Mouse (Mus musculus): ENCODE measurements around the gene Arhgef28.

Gene Arhgef28

DNA sequence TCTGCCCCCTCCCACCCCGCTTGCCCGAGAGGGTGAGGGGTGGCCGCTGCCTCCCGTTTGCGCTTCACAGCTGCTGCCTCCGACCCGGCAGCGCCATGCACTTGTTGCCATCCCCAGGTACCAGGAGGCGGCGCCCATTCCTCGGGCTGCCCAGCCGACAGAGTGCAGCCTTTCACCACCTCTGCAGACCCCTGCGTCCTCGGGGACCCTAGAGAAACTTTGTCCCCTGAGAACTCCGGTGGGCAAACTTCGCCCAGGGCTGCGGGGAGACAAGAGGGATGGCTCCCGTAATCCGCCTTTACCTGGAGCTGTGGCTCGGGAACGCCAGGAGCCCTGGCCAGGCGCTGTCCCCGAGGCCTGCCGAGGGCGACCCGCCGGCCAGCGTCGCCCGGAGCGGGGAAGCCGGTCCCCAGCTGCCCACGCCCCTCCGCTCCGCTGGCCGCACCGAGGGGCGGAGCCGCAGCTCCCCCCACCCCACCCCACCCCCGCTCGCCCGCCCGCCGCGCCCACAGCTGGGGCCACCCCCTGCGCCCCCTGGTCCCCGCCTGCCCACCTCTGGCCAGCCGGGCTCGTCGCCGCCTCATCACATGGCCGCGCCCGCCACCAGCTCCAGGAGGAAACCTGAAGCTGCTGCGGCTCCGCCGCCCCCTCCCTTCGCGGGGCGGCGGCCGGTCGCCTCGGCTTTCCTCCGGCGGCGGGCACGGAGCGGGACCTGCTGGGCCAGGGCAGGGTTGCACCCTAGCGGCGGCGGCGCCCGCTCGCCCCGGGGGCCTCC, at the start of gene Arhgef28:
Gene Arhgef28 (minus strand): TSS at position 669 of the 775 bp plus-strand sequence.
- peak; percentile 83 for DNase-seq

DNA sequence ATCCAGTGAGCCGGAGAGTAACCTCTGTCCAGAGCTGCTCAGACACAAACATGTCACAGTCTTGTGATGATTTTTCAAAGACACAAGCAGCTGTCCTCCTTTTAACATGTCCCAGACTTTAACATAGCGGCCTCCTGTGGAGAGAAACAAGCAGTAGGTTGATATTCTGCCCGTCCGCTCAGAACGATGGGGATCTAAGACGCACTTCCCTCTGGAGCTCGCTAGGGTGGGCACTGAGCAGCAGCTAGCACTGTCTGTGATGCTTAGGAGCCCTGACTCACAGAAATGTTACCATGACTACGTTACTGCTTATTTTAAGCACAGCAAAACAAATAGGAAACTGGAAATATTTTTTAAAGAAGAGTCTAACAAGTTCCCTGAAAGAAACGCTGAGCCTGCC, 48.7 kb upstream of the Arhgef28 start:
- DNase-seq = no peak

DNA sequence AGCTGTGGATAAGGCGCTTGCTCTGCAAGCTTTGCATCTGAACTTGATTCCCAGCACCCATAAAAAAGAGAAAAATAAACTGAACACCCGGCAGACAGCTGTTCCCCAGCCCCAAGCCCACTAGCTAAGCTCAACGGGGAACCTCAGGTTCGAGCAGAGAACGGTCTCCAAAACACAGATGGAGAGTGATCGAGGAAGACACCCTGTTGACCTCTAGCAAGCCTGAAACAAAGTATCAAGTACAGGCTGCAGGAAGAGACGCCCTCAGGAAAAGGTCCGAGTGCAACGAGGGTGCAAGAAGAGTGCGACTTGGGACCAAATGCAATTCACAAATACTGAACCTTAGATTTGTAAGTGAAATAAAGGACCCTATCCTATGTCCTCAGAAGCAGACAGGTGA, 43.4 kb upstream of the Arhgef28 start:
- no peak for DNase-seq

DNA sequence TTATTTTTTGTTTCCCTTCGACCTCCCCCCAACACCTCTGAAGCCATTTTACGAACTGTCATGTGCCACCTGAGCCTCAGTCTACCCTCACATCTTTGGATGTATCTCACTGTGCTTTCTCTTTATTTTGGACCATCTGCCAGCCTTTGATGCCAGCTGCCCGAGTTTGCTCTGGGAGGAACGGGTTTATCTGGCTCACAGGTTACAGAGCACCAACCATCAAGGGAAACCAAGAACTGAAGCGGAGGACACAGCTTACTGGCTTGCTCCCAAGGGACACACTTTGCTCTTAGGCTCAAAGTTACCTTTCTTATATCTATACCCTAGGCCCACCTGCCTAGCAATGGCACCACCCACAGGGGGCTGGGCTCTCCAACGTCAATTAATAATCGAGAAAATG, 39.1 kb upstream of the Arhgef28 start:
- no peak for DNase-seq

DNA sequence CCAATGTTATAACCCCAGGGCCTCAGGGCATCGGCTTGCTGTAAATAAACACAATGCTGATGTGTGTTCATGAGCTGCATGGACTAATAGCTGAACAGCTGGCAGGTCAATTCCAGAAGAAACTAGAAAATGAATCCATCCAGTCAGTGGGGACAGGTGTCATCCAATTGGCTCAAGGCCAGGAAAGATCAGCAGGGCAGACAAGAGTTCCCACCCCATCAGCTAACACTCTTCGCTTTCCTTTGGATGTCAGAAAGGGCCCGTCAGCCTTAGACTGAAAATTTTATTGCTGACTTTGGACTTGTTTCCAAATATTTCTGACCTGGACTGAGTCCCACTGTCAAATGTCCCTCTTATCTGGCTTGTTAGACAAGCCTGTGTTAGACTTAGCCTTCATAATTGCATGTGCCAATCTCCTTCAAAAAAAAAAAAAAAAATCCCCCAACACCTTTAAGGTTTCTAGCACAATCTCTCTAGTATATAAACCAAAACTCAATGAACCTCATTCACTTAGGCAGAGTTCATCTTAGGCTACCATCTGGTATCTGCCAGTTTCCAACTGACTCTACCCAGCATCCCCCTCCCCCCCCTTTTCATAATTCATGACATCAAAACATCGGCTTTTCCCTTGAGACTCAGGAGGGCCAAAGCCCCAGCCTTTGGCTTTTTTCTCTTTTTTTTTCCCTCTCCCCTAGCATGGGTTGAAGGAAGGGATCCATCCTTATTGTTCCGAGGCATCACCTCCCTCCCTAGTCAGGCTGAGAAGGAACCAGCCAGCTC, 38.5 kb upstream of the Arhgef28 start:
- peak; percentile 32 for DNase-seq

DNA sequence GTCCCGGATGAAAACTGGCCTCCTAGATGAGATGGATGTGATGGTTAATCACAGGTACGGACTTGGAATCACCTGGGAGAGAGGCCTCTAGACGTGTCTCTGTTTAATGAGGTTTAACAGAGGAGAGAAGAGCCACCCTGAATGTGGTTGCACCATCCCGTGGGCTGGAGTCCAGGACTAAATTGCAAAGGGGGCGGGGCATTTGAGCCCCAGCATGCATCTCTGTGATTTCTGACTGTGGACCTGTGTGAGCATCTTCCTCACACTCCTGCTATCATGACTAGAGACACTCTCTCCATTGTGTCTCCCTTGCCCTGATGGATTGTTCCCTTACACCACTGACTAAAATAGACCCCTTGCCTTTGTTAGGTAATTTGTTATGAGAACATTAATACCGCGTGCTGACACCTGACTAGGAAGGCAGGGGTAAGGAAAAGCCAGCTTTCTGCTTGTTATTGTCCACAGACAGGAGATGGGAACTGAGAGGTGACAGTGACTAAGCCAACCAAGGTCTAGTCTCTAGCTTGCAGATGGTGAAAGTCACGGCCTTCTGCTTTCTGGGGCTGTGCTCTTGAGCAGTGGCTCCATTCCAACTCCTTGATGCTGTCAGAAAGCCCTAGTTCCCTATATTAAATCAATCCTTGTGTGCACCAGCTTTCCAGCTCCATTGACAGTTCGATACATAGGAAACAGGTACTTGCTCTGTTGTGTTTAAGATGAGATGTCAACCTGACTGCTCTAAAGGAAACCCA, 35.5 kb upstream of the Arhgef28 start:
- DNase-seq = no peak

DNA sequence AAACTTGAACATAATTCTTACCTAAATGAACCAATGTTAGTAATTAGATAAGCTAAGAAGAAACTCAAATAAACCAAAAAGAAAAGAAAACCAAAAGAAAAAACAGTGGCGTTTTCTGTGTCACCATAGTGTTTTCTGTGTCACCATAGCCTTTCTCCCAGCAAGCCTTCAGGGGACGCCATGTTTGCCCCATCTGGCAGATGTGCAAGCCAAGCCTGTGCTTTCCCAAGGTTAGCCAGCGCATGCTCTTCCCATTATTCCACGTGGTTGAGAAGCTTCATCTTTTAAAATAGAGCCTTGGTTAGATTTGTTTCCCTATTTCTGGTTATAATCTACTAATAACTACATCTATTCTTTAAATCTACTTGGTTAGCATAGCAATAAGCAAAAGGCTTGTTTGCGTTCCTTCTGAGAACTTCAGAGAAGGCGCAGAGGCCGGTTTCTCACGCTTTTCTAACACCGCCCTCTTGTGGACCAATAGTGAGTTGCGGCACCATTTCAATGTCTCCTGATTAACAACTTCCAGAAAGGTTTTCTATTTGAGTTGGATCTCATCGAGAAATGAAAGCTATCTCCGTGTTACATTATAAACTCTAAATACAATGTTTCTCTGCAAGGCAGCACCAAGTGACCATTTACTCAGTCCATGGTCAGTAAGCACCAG, 33.9 kb upstream of the Arhgef28 start:
- DNase-seq = peak; percentile 85

DNA sequence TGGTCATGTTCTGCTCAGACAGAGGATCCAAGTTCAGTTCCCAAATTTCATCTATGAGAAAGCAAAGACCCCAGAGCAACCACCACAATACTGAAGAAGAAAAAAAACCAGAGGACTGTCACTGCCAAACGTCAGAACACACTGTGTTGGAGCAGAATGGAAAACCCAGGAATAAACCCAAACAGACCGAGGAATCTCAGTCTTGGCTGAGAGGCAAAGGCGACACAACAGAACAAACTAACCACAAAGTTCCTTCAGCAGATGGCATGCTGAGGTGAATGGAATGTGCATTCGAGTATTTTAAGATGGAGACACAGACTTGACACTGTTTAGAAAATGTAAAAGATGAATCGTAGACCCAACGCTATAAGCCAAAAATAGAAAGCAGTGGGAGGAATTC, 29.2 kb upstream of the Arhgef28 start:
- no peak for DNase-seq

DNA sequence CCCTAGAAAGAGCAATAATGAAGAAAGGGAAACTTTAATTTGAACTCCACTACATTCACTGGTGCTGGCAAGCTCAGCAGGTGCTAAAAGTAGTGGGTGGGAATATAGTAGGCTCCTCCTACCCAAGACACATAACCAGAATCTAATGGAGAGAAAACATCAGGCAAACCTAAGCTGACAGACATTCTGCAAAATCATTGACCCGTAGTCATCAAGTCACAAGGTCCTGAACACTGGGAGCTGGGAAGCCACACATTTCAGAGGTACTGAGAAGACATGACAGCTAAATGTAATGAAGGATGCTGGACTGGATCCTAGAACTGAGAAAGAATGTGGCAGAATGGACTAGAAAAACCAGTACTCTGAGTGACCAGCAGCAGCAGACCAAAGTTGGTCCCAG, 24.3 kb upstream of the Arhgef28 start:
- no peak for DNase-seq

DNA sequence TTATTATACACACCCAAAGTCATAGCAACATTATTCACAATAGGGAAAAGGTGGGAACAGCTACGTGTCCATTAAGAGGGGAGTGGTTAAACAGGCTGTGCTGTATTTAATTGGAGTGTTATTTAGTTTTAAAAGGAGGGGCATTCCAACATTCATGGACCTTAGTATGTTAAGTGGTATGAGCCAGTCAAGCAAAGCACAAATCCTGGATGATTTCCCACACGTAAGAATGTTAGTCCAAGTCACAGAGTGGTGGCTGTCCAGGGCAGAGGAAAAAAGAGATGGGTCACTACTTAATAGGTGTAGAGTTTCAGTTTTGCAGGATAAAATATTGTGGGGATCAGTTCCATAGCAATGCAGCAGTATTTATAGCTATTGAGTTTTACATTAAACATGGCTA, 20.0 kb upstream of the Arhgef28 start:
- DNase-seq = no peak

DNA sequence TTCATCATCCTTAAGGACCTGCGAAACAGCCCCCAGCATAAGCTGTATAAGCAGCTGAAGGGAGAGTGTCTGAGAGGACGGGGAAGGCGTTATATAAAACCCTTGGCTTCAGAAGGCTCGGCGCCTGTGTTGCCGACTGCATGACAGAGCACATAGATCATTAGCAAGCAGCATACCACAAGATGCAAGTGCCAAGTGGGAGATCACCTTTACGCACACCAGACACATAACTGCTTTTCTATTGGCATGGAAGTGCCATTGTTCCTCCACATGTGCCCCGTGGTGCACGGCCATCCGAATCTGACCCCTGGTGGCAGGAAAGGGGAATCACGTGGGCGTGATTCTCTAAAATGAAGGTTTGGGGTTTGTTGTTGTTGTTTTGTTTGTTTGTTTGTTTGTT, 16.6 kb upstream of the Arhgef28 start:
- peak; percentile 61 for DNase-seq

DNA sequence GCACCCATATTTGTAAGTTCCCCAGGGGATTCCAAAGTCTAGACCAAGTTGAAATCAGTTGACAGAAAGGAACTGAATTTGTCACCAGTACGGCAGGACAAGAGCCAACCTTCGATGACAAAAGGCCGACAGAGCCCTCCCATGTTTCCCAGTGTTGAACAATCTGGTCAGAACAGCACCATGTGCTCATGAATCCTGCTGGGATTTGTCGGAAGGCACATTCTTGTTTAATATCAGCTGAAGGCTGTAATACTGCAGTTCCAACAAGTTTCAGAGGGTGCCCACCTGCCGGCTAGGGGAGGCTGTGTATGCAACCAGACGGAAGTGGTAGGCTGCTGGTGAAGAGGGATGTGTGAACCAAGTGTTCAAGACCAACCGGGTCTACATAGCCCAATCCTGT, 3.9 kb upstream of the Arhgef28 start:
- no peak for DNase-seq

DNA sequence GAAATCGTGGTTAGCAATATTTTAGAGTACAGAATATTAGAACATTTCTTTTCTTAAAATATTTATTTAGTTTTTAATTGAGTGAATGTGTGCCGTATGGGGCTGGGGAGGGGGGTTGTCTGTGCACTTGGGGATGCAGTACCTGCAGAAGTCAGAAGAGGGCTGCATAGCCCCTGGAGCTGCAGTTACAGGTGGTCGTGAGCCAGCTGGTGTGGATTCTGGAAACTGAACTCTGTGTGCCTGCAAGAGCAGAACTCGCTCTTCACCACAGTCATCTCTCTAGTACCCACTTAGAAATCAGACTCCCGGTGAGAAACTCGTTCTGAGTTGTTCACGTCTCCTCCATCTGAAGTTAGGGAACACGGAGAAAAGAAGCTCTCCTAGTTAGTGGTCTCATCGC, 2.6 kb upstream of the Arhgef28 start:
- peak; percentile 43 for DNase-seq

DNA sequence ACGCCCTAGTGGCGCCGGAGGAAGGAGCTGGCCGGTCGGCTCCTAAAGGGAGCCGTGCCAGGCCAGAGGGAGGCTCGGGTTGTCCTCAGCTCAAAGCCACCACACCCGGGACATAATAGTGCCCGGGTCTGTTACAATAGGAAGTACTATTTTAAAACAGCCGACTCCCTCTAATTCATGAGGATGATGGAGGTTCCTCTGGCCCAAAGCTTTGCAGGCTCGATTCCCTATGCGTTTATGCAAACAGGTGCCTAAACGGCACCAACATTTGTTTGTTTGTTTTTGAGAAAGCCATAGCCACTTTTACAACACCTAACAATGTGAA, 269 bp upstream of the Arhgef28 start:
- no peak for DNase-seq

DNA sequence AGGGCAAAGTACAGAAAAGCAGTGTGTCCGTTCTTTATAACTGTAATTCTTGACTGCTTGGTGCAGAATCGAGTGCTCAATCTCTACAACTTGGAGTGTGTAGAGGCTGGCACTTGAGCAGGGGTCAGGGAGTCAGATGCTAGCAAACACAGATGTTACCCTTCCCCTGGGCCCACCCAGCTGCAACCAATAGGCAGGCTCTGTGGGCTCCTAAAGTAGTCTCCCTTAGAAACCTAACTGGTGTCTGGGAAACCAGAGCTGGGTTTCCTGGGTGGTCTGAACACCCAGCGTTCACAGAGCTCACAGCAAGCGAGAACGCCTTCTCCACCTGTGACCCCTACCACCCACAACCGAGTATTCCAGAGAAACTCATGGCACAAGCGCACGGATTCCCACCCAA, 1.1 kb downstream of the Arhgef28 start:
- no peak for DNase-seq

DNA sequence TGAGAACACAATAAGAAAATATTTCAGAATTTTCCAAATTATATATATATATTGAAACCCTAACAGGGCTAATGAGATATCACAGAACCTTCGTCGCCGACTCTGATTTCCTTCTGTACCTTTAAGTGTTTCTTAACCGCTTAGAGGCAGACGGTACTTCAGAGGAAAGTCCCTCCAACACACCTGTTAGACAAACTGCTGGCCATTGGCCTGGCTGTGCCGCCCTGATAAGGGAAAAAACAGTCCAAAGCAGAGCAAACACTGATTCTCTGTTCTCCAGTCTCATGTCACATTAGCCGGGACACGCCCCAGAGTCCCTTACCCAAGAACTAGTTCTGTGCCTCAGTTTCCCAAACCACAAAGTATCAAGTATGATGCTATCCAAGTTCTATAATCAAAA, 1.9 kb downstream of the Arhgef28 start:
- no peak for DNase-seq

DNA sequence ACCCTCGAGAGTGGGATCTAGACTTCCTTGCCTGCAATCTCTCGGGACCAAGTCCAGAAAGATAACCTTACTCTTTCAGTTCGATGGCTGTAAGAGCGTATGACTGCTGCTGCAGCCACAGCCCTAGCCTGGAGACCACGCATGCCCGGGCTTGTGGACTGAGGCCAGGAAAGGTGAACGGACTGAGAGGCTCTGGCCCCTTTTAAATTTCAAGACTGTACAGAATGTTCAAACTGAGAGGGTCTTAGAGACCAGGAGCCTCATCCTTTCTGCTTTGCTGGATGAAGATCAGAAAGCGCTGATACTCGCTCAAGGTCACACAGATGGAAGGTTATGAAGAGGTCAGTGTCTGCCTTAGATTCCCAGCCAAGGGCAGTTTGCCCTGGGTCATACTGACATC, 4.8 kb downstream of the Arhgef28 start:
- no peak for DNase-seq

DNA sequence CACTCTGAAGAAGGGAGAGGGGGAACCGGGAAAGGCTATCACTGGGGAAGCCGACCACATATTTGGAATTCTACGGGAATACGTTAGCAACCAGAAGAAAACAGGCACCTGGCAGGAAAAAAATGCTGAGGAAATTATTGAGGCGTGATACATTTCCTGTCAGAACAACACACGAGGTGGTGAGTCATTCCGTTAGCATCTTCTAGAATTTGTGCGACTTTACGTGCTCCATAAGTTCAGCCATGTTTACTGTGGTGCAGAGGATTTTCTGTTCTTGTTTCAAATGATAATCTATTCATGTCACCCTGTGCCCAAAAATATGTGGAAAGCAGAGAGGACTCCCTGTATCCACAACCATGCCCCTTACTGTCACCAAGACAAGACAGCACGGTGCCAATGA, 13.6 kb downstream of the Arhgef28 start:
- DNase-seq = no peak

DNA sequence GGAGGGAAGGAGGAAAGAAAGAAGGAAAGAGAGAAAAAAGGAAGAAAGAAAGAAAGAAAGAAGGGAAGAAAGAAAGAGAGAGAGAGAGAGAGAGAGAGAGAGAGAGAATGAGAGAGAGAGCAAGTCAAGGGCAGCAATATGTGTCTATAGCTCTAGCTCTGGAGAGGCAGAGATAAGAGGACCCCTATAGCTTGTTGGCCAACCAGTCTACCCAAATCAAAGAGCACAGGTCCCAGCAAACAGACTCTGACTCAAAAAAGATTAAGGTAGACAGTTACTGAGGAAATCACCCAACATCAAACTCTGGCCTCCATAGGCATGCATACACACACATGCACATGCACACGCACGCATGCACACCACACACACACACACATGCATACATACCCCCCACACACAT, 17.7 kb downstream of the Arhgef28 start:
- no peak for DNase-seq

DNA sequence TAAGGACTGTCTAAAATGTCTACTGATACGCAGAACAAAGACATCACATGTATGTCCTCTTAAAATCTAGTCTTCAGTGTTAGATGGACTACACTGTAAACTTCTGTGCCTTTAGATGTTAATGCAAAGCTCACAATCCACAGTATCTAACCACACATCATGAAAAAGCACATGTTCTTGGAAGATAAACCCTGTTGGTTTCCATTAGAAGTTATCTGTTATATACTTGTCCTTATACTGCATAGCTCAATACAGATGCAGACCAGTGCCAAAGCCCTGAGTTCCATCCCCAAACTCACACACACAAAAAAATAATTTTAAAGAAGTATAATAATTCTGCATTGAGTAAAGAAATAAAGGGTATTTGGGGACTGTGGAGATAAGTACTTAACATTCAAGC, 18.3 kb downstream of the Arhgef28 start:
- no peak for DNase-seq

DNA sequence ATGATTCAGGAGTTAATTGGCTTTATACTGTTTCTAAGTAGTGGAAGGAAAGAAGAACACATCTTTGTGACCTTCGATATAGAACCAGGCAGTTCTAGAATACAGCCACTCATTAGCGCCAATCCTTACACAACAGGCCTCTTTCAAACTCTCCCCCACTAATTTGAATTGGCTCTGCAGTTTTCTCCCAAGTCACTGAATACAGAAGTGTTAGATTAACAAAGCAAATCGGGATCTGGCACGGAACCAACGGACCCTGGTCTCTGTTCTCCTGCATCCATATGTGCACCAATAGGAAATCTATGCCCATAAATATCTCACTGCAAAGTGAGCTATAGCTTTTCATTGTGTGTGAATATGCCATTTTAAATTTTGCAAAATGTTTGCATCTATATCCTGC, 20.1 kb downstream of the Arhgef28 start:
- DNase-seq = no peak

DNA sequence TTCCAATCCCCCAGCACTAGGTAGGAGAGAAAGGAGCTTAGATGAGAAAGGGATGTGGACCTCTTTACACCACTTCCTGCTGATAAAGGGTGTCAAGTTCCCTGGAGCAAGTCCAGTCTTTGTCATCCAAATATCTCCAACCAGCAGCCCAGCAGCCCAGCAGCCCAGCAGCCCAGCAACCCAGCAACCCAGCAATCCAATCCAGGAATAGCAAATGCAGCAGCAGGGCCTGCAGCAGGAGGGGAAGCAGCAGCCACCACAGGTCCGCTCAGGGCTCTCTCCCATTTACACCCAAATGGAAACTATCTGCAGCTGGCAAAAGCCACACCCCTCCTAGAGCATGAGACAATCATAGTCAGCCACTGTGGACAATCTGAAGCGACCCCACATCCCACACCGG, 21.6 kb downstream of the Arhgef28 start:
- DNase-seq = no peak

DNA sequence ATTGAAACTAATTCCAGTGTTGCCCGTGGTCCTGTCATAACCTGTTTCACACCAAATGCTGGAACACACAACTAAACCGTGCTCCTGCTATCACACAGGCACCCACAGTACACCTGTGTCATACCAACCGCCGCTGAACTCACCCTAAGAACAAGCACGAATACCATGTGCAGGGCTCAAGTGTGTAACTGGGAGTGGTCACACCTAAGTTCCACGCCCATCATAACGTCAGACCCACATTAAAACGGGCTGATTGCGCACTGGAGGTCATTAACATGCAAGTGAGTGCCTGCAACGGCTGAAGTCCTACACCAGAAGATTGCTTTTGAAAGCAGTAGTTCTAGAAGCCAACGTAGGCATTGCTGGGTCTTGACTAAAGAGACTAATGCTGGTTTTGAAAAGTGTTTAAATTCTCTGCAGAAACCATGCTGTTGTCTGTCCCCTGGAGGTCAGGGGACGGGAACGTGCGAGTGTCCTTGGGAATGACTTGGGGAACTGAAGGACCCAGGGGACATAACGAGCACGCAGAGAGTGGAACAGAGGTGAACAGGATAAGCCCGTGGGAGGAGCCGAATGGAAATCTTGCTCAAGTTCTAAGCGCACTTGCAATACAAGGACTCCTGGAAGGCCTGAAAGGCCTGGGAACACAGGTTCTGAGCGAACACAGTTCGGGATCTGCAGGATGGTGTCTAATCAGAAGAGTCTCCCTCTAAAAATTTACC, 22.9 kb downstream of the Arhgef28 start:
- DNase-seq = peak; percentile 30

Measured in kidney, postnatal 10 days (tissue).